Mouse (Mus musculus) midbrain, embryonic 16.5 days (tissue): ENCODE data around the gene Rpl18. TPM values are rescaled to one million over a fixed set of nuclear protein-coding genes. Genes with fewer than 3 reads are reported as not detected.

Source experiments
- ATAC-seq: fragments of 200-750 bp; cut with Nextera tagmentation; 2 replicates; pipeline ENCODE4 v1.8.0; 2017; ENCODE audit warnings: moderate TSS enrichment
- H3K27ac ChIP-seq: fragments of 300-500 bp; sonication (generic); 2 replicates; pipeline ENCODE4 v1.5.1; 2014; ENCODE audit warnings: mild to moderate bottlenecking, low read length, mixed read lengths
- H3K27me3 ChIP-seq: fragments of 300-500 bp; sonication (generic); 2 replicates; pipeline ENCODE4 v1.6.1; 2014; ENCODE audit warnings: low read depth, low read length, mixed read lengths; ENCODE audit not compliant: control insufficient read depth, insufficient read depth
- H3K36me3 ChIP-seq: fragments of 300-500 bp; sonication (generic); 2 replicates; pipeline ENCODE4 v1.6.1; 2014; ENCODE audit warnings: mild to moderate bottlenecking, low read length, moderate library complexity, mixed read lengths; ENCODE audit not compliant: control insufficient read depth, insufficient read depth
- H3K4me1 ChIP-seq: fragments of 300-500 bp; sonication (generic); 2 replicates; pipeline ENCODE4 v1.6.1; 2014; ENCODE audit warnings: mild to moderate bottlenecking, low read length, mixed read lengths; ENCODE audit not compliant: control insufficient read depth, insufficient read depth
- H3K4me2 ChIP-seq: fragments of 300-500 bp; sonication (generic); 2 replicates; pipeline ENCODE4 v1.6.1; 2014; ENCODE audit warnings: mild to moderate bottlenecking, low read length, mixed read lengths
- H3K4me3 ChIP-seq: fragments of 300-500 bp; sonication (generic); 2 replicates; pipeline ENCODE4 v1.5.1; 2014; ENCODE audit warnings: low read depth, mild to moderate bottlenecking, low read length, moderate library complexity, mixed read lengths
- H3K9ac ChIP-seq: fragments of 300-500 bp; sonication (generic); 2 replicates; pipeline ENCODE4 v1.6.1; 2014; ENCODE audit warnings: low read depth, low read length, mixed read lengths
- H3K9me3 ChIP-seq: fragments of 300-500 bp; sonication (generic); replicated peaks from 2 replicates; pipeline ENCODE4 v1.6.1; 2014; ENCODE audit warnings: mild to moderate bottlenecking, low read length, mixed read lengths; ENCODE audit not compliant: control insufficient read depth, poor library complexity, severe bottlenecking
- WGBS: fragments of 180-500 bp; shearing (Covaris S2); extraction: QIAGEN DNeasy Blood & Tissue Kit; methylation state at CpG from one replicate; pipeline ENCODE4 v1.1.7; 2014; 5-methylcytosine and 5-hydroxymethylcytosine counted together
- polyA plus RNA-seq: library from polyadenylated mRNA; unstranded; fragments of >200 nt; fragmentation: Nextera tagmentation; extraction: Ambion mirVana; gene quantifications from 2 replicates; pipeline ENCODE4 v1.2.1, GENCODE M21; 2015

Rpl18 gene
- polyA plus RNA-seq, 1 experiment from 2014 or later: 475 TPM

DNA sequence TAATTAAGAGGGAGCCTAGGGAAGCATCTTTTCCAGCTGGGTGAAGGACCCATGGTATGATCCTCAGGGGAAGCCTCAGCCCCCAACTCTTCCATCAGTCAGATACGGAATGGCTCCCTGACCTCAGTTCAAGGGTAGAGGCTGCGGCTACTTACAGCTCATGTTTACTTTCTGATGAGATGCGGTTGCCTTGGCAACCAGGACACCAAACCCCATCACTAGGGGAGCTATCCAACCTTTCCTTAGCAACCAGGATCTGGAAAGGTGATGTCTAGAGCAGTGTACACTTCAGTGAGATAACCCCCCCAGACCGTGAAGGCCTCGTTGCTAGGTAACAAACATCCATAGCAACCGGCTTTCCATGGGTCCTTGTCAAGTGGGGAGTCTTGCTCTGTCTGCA lies 6.2 kb upstream of the Rpl18 start:
- H3K27ac ChIP-seq: peak overlapping the region; percentile 79
- H3K4me2 ChIP-seq: peak overlapping the region; percentile 98
- 22% methylated on average over 6 of the region's 6 CpGs for WGBS
- H3K4me1 ChIP-seq: peaks cover 51% of the 10 kb centered on the region
- ATAC-seq: peak; percentile 15; the same call in 1 of the 2 replicates
- no peaks in the 10 kb centered on the region for H3K27me3 ChIP-seq
- H3K36me3 ChIP-seq: peaks cover 29% of the 10 kb centered on the region
- no peaks in the 10 kb centered on the region for H3K9me3 ChIP-seq
- H3K9ac ChIP-seq: no peak overlapping the region
- no peak overlapping the region for H3K4me3 ChIP-seq

DNA sequence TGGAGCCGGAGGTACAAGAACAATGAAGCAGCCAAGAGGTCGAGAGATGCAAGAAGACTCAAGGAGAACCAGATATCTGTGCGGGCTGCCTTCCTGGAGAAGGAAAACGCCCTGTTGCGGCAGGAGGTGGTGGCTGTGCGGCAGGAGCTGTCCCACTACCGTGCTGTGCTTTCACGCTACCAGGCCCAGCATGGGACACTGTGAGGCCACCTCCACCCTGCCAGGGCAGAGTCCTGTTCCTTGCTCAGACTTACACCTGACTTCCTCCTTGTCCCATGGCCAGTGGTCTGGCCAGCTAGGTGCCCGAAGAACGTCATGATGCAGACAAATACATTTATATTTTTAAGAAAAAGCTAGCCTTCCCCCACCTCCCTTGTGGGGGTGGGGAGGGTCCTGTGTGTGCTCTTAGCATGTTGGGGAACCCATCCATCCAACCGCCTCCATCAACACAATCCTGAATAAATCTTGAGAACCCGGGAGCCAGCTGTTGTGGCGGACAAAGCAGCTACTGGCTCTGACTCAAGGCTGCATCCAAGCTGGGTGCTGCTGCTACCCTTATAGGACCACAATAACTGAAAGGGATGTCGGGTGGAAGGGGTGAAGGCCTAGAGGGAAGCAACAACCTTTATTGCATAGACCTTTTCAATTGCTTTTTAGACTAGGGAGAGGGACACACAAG lies 5.4 kb upstream of the Rpl18 start:
- peak overlapping the region; percentile 98 for H3K4me2 ChIP-seq

DNA sequence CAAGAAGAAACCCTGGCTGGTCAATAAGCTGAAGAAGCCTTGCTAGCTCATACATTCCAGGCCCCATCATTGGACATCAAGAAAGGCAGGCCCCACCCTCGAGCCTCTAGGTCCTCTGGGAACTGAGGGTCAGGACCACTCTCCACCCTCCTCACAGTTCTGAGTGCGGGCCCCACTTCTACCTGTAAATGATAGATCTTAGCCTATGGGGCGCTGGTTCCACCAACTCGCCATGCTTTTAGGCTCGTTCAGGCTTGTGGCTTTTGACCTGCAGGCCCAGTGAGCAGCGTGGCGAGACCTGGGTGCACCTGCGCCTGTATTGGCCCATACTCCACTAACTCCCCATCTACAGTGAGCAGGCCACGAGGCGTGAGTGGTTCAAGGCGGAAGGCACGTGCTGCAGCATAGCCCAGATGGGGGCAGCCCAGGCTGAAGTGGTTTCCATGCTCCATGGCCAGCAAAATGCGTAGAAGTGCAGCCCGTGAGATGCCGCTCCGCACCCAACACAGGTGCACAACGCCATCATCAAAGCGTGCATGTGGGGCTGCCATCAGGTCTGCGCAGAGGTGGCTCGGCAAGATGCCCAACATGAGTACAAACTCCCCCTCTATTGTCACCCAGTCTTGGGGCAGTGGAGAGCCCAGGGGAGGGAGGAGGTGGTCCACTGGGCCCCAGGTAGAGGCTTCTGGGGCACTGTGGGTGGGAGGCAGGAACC lies 4.6 kb upstream of the Rpl18 start:
- Histone ChIP-seq H3K4me1 (peaks cover 57% of the 10 kb centered on the region), H3K27me3 (no peaks in the 10 kb centered on the region), H3K9me3 (no peaks in the 10 kb centered on the region), H3K9ac (0 out of 2 replicates have a peak overlapping the region, but pooled peaks have one; percentile 38), H3K36me3 (peaks cover 29% of the 10 kb centered on the region), H3K4me2 (no peak overlapping the region), H3K4me3 (no peak overlapping the region), H3K27ac (peak overlapping the region; percentile 79)
- no peak for ATAC-seq
- 94% methylated on average over 20 of the region's 20 CpGs for WGBS

More for the DNA sequence above, 5.4 kb upstream of the Rpl18 start:
- H3K4me3 ChIP-seq: no peak overlapping the region
- peak overlapping the region; percentile 38; the same call in 1 of the 2 replicates for H3K9ac ChIP-seq
- peak overlapping the region; percentile 79 for H3K27ac ChIP-seq
- H3K9me3 ChIP-seq: no peaks in the 10 kb centered on the region
- H3K27me3 ChIP-seq: no peaks in the 10 kb centered on the region
- ATAC-seq: no peak
- H3K36me3 ChIP-seq: peaks cover 29% of the 10 kb centered on the region
- peaks cover 57% of the 10 kb centered on the region for H3K4me1 ChIP-seq
- 66% methylated on average over 14 of the region's 14 CpGs for WGBS

DNA sequence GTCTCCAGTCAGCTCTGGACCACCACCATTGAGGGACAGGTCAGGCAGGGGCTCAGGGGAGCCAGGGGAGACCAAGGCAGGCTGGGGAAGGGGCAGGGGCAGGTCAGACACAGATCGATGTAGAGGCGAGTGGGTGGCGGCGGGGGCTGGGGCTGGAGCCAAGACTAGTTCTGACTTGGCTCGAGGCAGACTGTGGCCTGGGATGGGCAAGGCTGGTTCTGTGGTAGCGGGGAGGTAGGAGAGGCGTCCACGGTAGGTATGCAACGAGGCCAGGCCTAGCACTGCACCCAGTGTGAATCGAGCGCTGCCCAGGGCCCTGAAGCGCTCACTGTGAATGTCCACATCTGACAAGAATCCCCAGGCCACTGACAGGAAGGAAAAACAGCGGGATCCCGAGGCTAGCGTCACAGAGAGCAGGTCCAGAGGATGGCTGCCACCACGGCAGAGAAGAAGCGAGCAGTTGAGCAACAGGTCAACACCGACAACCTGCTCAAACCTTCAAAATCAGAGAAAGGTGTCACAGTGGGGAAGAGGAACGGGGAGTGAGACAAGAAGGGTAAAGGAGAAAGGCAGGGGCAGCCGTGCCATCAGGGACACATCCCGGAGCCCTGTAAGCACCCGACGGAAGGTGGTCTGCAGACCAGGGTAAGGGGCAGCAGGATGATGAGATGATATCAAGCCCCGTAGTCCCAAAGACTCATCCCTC lies 3.8 kb upstream of the Rpl18 start:
- no peak overlapping the region for H3K27ac ChIP-seq
- ATAC-seq: no peak
- no peak overlapping the region for H3K9ac ChIP-seq
- no peak overlapping the region for H3K4me2 ChIP-seq
- H3K9me3 ChIP-seq: no peaks in the 10 kb centered on the region
- WGBS: 90% methylated on average over 24 of the region's 24 CpGs
- peaks cover 29% of the 10 kb centered on the region for H3K36me3 ChIP-seq
- H3K27me3 ChIP-seq: no peaks in the 10 kb centered on the region
- H3K4me1 ChIP-seq: peaks cover 57% of the 10 kb centered on the region
- no peak overlapping the region for H3K4me3 ChIP-seq

DNA sequence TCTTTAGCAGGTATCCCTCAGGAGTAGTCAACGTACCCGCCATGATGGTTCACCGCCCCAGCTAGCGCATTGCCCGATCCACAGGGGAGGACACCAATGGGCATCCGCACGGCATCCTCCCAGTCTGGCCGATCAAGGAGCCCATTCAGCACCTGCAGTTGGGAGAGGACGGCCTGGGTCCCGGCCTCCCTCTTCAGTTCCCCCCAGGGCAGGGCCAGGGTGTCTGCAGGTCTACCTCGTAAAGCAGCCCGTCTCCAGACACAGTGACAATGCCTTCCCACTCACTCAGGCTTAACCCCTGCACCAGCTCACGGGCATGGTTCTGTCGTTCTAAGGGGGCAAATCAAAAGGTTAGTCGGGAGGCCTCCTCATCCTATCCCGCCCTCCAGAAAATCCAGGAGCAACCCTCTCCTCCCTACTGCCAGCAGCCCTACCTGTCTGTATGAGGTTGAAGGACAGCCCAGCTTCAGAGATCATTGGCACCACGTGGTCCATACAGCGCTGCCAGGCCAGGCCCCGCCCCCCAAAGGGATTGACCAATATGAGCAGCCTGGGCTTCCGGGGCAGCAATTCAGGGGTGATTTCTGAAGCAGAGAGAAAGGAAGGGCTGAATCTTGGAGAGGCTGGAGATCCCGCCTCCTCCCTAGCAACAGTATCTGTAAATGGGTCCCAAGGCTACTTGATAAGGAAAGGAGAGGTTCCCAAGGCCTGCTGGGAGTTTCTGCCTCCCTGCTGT lies 3.1 kb upstream of the Rpl18 start:
- ATAC-seq: no peak
- Histone ChIP-seq H3K4me1 (peaks cover 60% of the 10 kb centered on the region), H3K4me3 (no peak overlapping the region)

DNA sequence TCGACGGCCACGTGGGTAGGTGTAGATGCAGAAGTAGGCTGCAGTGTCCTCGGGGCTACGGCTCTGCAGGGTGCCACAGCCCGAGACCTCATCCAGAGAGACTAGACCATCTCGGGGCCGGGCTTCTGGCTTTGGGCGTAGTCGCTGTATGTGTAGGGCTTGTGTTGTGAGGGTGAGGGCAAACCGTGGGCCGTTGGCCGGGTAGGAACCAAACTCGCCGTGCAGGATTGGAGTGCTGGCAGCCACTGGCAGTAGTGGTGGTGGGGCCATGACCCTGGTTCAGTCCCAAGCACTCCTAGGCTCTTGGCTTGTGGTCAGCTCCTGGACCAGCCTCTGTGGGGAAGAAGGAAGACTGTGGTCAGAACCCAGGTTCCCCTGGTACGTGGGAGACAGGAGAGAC lies 1.9 kb upstream of the Rpl18 start:
- no peak for ATAC-seq
- Histone ChIP-seq H3K4me1 (peaks cover 49% of the 10 kb centered on the region), H3K4me2 (no peak overlapping the region), H3K9me3 (no peaks in the 10 kb centered on the region), H3K9ac (no peak overlapping the region), H3K4me3 (no peak overlapping the region), H3K27me3 (no peaks in the 10 kb centered on the region), H3K36me3 (peaks cover 29% of the 10 kb centered on the region), H3K27ac (no peak overlapping the region)
- 94% methylated on average over 16 of the region's 16 CpGs for WGBS

More for the DNA sequence above, 3.1 kb upstream of the Rpl18 start:
- Histone ChIP-seq H3K9ac (no peak overlapping the region), H3K27ac (no peak overlapping the region), H3K27me3 (no peaks in the 10 kb centered on the region), H3K36me3 (peaks cover 29% of the 10 kb centered on the region), H3K9me3 (no peaks in the 10 kb centered on the region), H3K4me2 (no peak overlapping the region)
- WGBS: 87% methylated on average over 21 of the region's 21 CpGs

DNA sequence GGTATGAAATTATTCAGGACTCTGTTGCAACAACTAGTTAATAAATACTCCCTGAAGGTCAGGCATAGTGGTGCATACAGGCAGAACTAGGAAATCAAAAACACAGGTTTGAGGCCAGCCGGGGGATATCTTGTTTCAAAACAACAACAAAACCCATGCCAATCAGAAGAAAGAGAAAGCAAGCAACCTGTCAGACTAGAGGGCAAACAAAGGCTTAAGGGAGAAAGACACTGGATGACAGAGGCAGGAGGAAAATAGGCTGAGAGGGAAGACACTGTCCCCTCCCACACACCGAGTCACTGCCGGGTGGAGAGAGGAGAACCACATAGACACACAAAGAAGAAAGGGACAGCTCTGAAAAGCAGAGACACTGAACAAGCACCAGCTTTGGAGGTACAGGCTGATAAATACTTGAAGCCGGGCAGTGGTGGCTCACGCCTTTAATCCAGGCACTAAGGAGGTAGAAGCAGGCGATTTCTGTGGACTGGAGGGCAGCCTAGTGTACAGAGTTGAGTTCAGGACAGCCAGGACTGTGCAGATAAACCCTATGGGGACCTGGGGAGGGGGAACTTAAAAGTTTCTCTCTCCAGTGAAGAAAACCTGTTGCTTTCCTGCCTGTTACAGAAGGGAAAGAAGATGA lies 1.3 kb upstream of the Rpl18 start:
- Histone ChIP-seq H3K4me1 (peaks cover 49% of the 10 kb centered on the region), H3K9ac (peak overlapping the region; percentile 82), H3K9me3 (no peaks in the 10 kb centered on the region), H3K4me3 (peak overlapping the region; percentile 81), H3K36me3 (peaks cover 29% of the 10 kb centered on the region), H3K27ac (no peak overlapping the region), H3K27me3 (no peaks in the 10 kb centered on the region), H3K4me2 (peak overlapping the region; percentile 97)
- ATAC-seq: no peak
- 81% methylated on average over 6 of the region's 6 CpGs for WGBS

DNA sequence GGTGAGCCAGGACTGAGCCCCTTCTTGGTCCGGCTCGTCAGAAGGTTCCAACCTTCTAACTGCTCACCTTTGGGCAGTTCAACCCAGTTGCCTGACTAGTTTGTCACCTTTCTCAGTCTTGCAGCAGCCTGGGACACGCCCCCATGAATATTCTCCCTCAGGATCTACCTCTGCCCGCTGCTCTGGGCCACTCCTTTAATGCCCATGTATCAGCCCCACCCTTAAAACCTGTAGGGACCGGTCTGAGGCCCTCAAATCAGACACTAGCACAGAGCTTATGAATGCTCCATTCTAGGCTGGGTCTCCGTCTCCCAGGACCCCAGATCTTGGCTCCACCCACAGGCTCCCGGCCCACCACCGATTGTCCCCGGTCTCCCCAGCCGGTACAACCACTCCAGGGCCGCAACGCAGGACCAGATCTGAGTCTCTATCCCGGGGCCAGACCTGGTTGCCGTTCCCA lies 597 bp upstream of the Rpl18 start:
- Histone ChIP-seq H3K4me3 (peak overlapping the region; percentile 81), H3K4me1 (peaks cover 49% of the 10 kb centered on the region), H3K27ac (peak overlapping the region; percentile 78), H3K9ac (peak overlapping the region; percentile 82), H3K9me3 (no peaks in the 10 kb centered on the region), H3K27me3 (no peaks in the 10 kb centered on the region), H3K36me3 (peaks cover 33% of the 10 kb centered on the region), H3K4me2 (peak overlapping the region; percentile 97)
- 11% methylated on average over 14 of the region's 14 CpGs for WGBS
- peak; percentile 34 for ATAC-seq
